Mouse (Mus musculus): ENCODE results near the gene Fam122b.

Fam122b gene

GRCm38 (mm10) chrX:53197681-53198080, 71.9 kb downstream of the Fam122b start:
- DNase-seq (ENCODE audit: low spot score in 2 of 2): no peak

- DNase-seq (ENCODE audit: low spot score in 2 of 2): no peak
Measured at GRCm38 (mm10) chrX:53196392-53196791, 73.2 kb downstream of the Fam122b start.
